Comparison of ENCODE assay signal across 9 mouse cellular contexts in genomic region chr15:21885181-21885580, GRCm38 (mm10).
DNase-seq lines count a peak whose midpoint lies in the region; ATAC-seq and TF ChIP-seq lines count a peak whose summit lies in the region.
"Had no signal": no experiment of that assay in that cellular context is flagged by ENCODE, and none has a peak within 500 bp of the region (broad histone marks: within the 10 kb centered on the region; RNA-seq: fewer than 3 reads in every experiment).

No protein-coding gene starts in this region.

- POLR2A ChIA-PET in Patski (lab: Charles Lee) = no interaction called here

- ATAC-seq in kidney, embryonic 15.5 days (replicated peaks; ENCODE audit: low FRiP score) = no peak; the same call in 1 of the 2 replicates
- ATAC-seq in Patski = no peak
- ATAC-seq in common myeloid progenitor, adult 5-6 weeks (replicated peaks; ENCODE audit: low read depth, poor library complexity, severe bottlenecking) = peak; percentile 77
- peak; percentile 29 to 42; a peak in 1 of 4 replicates for ATAC-seq in hematopoietic stem cell, adult 5-6 weeks (replicated peaks in 1 of 2; ENCODE audit: insufficient read depth in 1 of 2, low FRiP score in 2 of 2, low TSS enrichment in 1 of 2, low read depth in 1 of 2, poor library complexity in 2 of 2, severe bottlenecking in 2 of 2)

- no peaks in the 10 kb centered on the region for H3K9me3 ChIP-seq in kidney, embryonic 15.5 days (replicated peaks)
- H3K9me3 ChIP-seq: lung, embryonic 15.5 days had no signal

- DNase-seq in kidney, adult 18-20 months = peak; percentile 41
- peak; percentile 3 for DNase-seq in Patski (ENCODE audit: low read depth, low spot score)
- DNase-seq in left cerebral cortex, adult 18-20 months (ENCODE audit: low spot score in 2 of 2) = peak; percentile 68 to 79
- DNase-seq in naive thymus-derived CD4-positive, alpha-beta T cell, adult 2 months (ENCODE audit: low read depth) = peak; percentile 1
- DNase-seq in heart, adult 9 months (ENCODE audit: low spot score in 2 of 2) = no peak

- peak; percentile 77 for TF ChIP-seq CTCF in Patski (IDR thresholded peaks at IDR 0.05)

- H3K4me1 ChIP-seq in kidney, embryonic 15.5 days = no peaks in the 10 kb centered on the region
- H3K4me1 ChIP-seq: lung, embryonic 15.5 days had no signal

- in situ Hi-C loops in Patski (cut with MboI; ENCODE audit: low pct_unique_long_range_greater_than_20kb) = no loop called here

- H3K27ac ChIP-seq in kidney, embryonic 15.5 days = no peak overlapping the region
- H3K27ac ChIP-seq: lung, embryonic 15.5 days had no signal

- H3K27me3 ChIP-seq in kidney, embryonic 15.5 days = no peaks in the 10 kb centered on the region
- no peaks in the 10 kb centered on the region for H3K27me3 ChIP-seq in Patski
- H3K27me3 ChIP-seq: lung, embryonic 15.5 days had no signal

- no peak overlapping the region for H3K4me2 ChIP-seq in kidney, embryonic 15.5 days
- H3K4me2 ChIP-seq: lung, embryonic 15.5 days had no signal

- H3K9ac ChIP-seq in kidney, embryonic 15.5 days = no peak overlapping the region
- H3K9ac ChIP-seq: lung, embryonic 15.5 days had no signal

- no peaks in the 10 kb centered on the region for H3K36me3 ChIP-seq in kidney, embryonic 15.5 days
- H3K36me3 ChIP-seq: lung, embryonic 15.5 days had no signal

- WGBS in kidney, embryonic 15.5 days = 36% methylated on average over 2 of the region's 2 CpGs

- H3K4me3 ChIP-seq in kidney, embryonic 15.5 days (replicated peaks) = no peak overlapping the region
- H3K4me3 ChIP-seq: lung, embryonic 15.5 days had no signal

- CTCF ChIA-PET in Patski (lab: Charles Lee) = no interaction called here

Comparison
In these comparisons a context has a peak if more than half of its experiments do, and no peak if none do; other contexts are left out.
1. DNase-seq: peak in kidney, adult 18-20 months (single experiment), Patski (single experiment), left cerebral cortex, adult 18-20 months (2 of 2) and naive thymus-derived CD4-positive, alpha-beta T cell, adult 2 months (single experiment); none in heart, adult 9 months (0 of 2).
2. ATAC-seq: peak in common myeloid progenitor, adult 5-6 weeks (single experiment) and hematopoietic stem cell, adult 5-6 weeks (2 of 2); none in kidney, embryonic 15.5 days (single experiment) and Patski (single experiment).